Mouse (Mus musculus) megakaryocyte, adult 5-6 weeks (primary cell): ENCODE data around the gene Tmem163. TPM values are rescaled to one million over a fixed set of nuclear protein-coding genes. Genes with fewer than 3 reads are reported as not detected.

Experiments
- ATAC-seq: 2 replicates; pipeline ENCODE4 v1.8.0; 2016; ENCODE audit warnings: mild to moderate bottlenecking, inconsistent platforms; ENCODE audit not compliant: poor library complexity, severe bottlenecking
- total RNA-seq, 2 experiments: library from RNA; stranded (forward) in 1 of 2; stranded (reverse) in 1 of 2; fragments of 153-499, 151-499 nt in 1 of 2; fragments of 221-1000, 200-1000 nt in 1 of 2; gene quantifications; 2 replicates each; pipeline versions ENCODE4 v1.2.3 to v1.2.4; 2015 to 2017

Gene Tmem163
- total RNA-seq, 2 experiments from 2014 or later = 0.73 TPM; not detected in 1

DNA sequence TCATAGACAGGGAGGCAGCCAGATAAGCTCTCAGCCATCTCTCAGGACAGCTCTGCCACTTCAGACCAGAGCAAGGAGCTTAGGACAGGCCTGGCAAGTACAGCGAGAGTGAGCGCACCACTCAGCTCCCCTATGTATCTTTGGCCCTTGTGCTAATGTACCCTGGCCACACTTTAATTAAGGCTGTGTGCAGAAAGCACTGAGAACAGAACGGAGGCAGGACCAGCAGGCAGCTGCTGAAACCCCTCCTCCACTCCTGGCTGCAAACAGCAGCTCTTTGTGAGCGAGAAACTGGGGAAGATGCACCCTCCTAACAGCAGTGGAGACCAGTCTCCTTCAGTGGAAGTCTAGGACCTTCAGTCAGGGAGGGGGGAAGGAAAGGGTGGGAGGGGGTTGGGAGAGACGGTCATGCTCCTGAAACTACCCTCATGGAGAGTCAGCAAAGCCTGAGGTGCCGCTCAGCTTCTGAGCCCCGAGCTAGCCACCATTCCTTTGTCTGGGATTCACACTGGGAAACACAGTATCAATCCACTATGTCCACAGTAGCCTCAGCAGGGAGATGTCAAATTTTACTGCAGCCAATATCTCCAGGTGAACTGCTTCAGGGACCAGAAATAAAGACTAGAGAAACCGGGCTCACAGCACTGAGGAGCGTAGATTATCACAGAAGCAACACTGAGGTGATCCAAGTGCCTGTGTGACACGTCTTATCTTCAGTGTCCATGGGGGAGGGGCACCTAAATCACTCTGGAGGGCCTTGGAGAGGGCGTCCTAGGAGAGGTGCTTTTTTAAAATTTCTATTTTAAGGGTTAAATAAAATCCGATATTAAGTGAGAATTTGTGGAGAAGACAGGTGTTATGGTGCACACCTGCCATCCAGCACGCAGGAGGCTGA, 18.0 kb downstream of the Tmem163 start:
- ATAC-seq = no peak

DNA sequence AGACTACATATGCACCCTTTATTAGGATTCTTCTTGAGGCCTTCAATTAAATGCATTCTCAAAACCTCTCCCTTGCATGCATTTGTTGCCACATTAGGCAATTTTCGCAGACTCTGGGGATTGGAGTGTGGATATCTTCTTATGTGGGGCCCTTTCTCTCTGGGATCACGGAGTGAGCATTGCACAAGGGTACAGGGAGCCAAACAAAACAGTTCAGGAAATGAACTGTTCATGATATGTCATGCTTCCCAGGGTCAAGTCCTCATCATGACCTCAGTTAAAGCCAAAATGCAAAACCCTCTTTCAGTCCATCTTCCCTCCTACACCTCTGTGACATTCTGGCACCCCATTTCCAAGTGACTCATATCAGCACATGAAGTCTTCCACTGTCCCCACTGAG, 27.8 kb downstream of the Tmem163 start:
- no peak for ATAC-seq

DNA sequence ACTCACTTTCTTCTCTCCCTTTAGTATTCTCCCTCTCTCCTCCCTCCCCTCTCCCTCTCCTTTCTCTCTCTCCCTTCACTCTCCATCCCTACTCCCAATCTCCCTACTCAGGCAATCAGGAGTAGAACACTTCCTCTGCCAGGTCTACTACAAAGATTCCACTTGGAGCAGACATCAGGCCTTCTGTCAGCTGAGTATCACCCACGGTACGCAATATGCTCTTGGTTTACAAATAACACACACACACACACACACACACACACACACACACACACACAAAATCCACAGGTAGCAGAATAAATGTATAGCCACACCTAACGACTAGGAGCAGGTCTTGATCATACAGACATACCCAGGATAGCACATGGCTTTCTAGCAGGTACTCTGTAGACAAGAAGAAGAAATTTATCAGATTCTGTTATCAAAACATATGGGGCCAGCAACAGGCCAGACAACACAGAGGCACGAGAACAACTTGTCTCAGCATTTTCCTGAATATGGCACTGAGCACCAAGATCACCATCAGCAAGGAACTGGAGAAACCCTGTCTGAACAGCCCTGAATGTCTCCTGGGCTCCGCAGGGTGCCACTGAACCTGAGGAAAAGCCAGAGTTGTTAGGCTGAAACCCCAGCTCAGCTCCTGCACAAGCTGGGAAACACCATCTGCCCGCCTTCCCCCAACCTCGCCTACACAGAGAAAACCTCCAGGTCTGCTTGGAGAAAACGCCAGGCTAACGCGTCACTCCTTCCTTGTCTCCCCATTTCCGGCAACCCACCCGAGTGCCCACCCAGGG, 36.2 kb downstream of the Tmem163 start:
- ATAC-seq = no peak

DNA sequence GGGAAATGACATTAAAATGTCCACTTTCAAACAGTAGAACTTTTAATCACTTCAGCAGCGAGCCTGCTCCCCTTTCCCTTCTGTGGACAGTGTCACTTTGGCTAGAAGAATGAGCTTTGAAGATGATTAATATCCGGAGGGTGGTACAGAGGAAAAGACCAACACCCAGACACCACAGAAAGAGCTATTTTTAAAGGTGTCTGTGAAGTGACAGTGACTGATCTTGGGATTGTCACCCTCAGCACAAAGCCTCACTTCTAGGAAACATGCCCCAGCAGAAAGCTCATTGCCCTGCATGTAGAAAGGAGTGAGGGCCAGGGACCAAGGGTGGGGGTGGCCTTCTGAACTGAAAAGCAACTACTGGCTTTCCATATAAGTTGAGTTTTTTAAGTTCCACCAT, 41.4 kb downstream of the Tmem163 start:
- peak; percentile 59 for ATAC-seq

DNA sequence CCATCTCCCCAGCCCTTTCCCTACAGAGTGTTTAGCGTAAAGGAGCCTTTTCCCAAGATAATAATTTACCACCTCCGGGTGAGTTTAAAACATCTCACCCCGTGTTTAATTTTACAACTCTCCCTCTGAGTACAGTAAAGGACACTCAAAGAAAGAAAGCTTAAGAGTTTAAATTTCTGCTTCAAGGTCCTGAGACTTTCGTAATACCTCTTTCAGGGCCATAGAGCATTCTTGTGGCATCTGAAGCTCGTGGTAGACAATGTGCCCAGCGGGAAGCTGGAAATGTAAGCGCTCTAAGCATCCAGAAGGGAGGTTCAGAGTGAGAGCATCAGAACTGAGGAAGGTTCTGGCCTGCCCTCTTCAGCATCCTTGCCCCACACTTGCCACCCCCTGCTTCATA, 52.2 kb downstream of the Tmem163 start:
- ATAC-seq = no peak

DNA sequence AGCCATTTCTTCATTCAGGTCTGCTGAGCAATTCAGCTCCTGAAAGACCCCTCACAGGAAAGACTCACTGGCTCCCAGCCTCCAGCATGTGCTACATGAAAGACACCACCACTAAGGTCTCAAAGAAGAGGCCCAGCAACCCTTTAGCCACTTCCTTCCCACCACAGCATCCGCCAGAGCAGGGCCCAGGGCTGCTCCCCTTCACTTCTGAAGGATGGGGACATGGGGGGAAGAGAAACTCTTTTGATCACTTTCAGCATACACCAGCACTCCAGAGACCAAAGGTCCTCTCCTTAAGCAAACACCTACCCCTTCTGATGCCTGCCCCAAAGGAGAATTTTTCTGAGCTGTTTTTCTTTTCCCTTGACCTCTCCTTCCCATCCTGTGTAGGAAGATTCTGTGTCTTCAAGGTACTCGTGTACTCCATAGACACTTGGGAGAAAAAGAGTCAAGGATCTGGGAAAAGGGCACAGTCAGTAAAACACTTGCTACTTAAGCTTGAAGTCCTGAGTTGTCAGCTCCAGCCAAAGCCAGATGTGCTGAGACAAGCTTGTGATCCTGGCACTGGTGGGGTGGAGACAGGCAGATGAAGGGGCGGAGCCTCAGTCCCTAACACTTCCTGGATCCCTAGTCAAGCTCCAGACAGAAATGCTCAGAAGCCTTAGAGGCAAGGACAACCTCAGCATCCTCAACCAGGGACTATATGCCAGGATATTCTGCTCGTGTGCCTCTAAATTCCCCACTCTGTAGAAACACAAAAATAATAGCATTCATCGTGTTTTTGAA, 53.6 kb downstream of the Tmem163 start:
- peak; percentile 87 for ATAC-seq

DNA sequence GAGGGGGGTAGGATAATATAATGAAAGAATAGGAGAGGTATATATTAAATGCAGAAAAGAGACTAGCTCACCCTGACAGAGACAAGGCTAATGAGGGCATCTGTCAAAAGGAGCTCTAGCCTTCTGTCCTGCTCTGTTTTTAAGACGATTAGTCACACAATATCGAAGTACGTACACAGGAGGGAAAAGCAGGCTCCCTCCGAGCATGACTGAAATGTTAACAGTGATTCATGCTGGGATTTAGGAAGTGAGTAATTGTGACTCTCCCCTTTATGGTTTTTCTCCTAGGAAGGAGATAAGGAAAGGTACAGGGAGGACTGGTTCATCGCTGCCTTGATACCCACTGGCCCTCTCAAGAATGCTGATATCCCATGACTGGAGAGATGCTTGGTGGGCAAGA, 57.0 kb downstream of the Tmem163 start:
- ATAC-seq = no peak

DNA sequence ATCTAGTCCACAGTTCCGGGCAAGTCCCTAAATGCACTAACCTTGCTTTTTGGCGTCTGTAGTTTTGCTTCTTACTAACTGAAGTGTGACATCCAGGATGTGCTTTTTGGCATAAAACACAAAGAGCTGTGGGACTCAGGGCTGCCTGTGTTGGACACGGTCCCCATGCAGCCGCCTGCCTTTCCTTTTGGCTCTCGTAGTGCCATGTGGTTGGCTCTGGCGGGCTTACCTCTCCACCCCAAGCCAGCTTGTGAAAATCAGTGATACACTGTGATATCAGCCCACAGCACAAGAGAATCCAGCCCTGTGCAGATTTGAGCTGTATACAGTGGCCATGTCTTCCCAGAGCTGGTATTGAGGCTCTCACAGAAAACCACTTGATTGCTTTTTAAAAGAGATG, 60.3 kb downstream of the Tmem163 start:
- no peak for ATAC-seq

DNA sequence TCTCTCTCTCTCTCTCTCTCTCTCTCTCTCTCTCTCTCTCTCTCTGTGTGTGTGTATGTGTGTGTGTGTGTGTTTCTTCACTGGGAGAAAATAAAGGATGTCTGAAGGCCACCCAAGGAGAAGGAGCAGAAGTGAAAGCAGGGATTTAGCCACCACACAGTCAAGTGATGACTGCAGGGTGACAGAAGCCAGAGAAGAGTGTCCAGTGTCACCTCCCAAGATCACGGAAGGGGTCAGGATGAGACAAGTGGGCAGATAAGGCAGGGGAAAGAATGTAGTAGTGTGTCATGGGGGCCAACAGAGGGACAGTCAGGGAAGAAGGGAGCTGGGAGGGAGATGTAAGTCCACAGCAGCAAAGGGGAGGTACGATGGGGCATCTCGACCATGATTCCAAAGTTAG, 69.0 kb downstream of the Tmem163 start:
- peak; percentile 67 for ATAC-seq

DNA sequence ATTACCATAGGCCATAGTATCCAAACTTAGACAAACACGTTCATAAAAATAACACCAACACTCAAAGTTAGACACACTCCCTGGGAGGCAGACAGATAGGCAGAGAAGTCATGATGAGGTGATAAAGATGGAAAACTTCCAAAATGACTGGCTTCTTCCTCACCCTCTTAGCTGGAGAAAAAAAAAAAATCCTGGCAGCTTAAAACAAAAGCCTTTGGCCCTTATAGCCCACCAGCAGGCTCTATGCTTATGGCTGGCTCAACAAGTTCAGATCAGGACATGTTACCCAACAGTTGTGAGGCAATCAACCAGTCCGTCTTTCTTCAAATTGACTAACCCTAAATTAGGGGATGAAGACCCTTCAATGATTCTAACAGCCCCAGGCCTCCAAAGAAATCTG, 69.5 kb downstream of the Tmem163 start:
- ATAC-seq = 0 out of 2 replicates have a peak, but pooled peaks have one; percentile 22

DNA sequence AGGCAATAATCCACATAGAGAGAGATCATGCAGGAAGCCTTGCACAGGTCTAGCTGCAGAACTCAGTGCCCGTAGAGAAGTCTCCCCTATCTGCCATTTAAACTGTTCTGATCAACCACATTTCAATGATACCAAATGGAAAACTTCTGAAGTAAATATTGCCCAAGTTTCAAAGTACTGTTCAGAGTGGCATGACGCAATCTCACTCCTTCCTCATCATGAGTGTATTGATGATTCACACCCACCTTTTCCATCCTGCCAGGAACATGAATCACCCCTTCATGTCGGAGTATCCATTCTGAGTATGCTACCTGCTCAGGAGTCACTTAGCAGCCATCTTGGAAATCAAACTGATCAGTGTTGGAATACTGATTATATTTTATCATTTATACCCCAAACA, 71.0 kb downstream of the Tmem163 start:
- ATAC-seq = peak; percentile 66

DNA sequence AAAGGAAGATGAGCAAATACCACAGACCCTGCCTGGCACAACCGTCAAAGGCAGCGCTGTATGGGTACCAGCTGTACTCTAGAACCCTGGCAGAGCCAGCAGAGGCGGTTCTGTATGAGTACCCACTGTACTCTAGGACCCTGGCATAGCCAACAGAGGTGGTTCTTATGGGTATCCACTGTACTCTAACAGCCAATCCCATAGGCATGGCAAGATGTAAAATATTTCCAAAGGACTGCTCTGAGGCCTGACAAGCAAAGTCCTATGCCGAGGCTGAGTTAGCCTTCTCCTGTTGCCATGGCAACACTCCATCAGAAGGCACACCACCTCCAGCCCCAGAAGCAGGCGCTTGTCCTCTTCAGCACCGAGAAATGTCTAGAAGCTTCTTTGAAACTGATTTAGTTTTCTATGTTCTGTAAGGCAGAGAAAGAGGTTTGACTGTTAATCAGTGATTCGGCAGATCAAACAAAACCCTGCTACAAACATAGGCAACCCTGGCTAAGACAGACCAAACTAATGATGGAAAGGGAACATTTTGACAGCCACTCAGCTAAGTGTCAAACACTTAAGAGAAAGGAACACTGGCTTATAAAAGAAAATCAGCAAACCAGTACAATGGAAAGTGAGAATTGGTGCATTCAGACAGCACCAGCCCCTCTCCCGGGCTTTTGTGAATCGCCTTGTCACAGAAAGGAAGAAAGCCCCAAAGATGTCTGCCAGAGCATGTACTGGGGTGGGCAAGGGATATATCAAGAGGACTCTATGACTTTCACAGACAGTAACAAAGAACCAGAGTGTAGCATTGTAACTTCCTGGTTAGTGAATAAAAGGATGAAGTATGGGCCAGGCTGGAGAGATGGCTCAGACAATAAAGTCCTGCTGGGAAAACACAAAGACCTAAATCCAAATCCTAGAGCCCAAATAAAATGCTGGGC, 75.4 kb downstream of the Tmem163 start:
- ATAC-seq = no peak

DNA sequence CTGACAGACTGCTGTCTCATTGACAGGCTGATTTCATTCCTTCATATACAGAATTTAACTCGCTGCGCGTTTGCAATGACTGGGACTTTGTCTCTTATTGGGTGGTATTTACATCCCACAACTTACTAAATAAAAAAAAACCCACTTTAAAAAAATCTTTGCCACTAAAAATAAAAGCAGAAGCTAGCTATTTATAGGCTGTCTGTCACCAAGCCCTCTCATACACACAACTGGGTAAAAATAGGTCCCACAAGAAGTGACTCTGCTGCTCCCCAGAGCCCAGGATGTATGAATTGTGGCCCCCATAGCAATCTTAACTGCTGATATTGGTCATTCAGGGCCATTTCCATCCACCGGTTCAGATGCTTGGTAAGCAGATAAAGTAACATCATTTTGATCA, 83.2 kb downstream of the Tmem163 start:
- ATAC-seq = no peak

DNA sequence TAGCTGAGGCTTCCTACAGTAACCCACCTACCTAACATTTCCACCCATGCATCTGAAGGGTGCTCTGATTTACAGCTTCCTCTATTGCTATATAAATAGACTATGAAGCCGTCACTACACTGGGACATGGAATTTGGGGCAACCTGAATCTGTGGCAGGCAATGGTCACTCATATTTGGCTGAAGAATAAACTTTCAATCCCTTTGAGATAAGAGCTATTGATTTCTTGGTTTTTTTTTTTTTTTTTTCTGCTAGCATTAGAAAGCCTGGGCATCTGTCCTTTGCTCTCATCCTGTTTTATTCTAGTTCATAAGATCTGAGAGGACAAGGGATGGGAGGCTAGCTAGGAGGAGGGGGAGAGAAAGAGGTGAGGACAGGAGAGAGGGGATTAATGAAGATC, 83.6 kb downstream of the Tmem163 start:
- no peak for ATAC-seq

DNA sequence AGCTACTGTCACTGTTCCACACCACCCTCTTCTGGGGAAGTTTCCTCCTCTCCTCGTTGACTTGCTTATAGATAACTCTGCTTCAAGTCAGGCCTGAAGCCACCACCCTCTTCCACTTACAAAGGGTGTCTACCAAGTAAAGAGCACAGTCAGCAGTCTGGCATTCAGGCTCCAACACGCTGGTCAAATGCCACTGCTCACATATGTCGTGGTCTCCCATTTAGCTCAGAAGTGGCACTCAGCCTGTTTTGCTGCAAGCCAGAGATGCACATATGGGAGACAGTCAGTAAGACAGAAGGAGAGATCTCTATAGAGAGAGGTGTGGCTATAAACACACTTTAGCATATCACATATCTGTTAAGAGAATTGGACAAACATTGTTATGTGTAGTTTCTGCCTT, 89.8 kb downstream of the Tmem163 start:
- no peak for ATAC-seq

DNA sequence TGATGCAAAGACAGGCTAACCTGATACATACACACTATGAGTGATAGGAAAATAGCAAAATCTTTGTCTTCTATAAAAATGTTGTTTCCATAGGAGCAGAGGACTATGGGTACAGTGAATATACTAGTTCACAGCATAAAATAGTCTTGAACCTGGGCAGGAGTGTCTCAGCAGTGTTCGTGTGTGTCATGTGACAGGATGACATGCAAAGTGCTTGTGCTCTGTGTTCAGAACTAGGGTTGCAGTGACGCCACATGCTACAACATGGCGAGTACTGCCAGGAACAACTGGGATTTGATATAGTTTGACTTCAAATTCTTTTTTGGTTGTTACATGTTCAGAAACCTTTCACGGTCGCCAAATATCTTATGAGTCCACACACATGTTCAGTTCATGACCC, 92.3 kb downstream of the Tmem163 start:
- ATAC-seq = no peak

DNA sequence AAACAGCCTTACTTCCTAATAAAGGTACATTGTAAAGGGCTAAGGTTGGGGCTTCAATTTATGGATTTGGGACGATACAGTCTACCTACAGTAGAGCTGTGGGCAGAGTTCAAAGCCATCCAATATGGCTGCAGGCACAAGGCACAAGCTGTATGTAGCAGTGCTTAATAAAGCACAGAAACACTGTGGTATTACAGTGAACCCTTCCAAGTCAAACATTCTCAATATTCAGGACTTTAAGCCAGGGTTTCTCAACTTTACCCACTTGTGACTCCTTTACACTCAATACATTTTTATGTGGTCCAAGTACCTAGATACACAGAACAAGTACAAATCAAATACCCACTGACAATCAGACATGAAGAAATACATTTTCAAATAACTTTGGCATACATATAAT, 93.2 kb downstream of the Tmem163 start:
- ATAC-seq = no peak

DNA sequence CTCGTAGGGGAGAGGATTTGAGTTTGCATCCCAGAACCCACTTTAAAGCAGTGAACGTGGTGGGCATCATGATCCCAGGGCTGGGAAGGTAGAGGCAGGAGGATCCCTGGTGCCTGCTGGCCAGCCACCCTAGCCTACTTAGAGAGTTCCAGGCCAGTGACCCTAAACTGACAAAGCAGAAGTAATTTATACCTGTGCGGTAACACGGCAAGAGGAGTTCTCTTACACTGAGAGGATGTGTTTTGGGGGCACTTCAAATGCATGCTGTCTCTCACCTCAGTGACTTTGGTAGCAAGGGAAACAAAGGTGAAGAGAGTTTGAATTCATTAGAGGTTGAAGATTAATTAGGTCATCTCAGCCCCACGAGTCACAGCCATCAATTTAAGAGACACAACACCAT, 101.4 kb downstream of the Tmem163 start:
- no peak for ATAC-seq

DNA sequence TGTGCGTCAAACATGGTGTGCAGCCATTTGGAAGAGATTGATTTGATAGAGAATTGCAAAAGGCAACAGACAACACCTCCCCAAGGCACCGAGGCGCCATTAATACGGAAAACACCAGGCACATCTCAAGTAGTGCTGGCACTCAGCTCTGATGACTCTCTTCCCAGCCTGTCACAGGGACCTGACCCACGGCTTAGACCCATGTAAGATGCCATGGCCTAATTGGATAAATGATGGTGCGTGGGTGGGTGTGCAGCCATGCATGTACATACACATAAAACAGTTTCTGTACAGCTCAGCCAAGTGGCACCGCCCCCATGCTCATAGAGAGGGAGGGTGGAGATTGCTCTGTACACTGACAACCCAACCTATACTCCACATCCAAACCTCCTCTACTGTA, 102.3 kb downstream of the Tmem163 start:
- ATAC-seq = no peak

DNA sequence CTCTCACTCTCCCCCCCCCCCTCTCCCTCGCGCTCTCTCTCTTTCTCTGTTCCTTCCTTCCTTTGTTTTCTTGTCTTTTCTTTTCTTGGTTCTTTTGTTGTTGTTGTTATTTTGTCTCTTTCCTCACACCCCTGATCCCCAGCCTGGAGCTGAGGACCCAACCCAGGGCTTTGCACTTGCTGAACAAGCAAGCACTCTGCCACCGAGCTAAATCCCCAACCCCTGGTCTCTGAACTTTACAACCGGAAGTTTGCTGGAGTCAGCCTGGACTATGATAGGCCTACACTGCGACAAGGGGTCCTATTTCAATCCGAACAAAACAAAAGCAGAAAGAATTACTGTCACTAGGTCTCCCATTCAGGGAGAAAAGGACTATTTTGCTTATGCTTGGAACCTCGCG, 102.8 kb downstream of the Tmem163 start:
- ATAC-seq = no peak
